Mouse (Mus musculus): Measurements from ENCODE around the gene Lmntd1.

GRCm38 (mm10) chr6:145361109-145361694, 252.9 kb downstream of the Lmntd1 start:
- TF ChIP-seq ETS1 (conservative IDR thresholded peaks at IDR 0.05; ENCODE audit: low read depth, low read length) (no peak), EP300 (IDR thresholded peaks at IDR 0.05; ENCODE audit: low read length) (no peak), CTCF (conservative IDR thresholded peaks at IDR 0.05 in 1 of 2, IDR thresholded peaks at IDR 0.05 in 1 of 2; ENCODE audit: low read depth in 2 of 2, low read length in 2 of 2) (no peak), POLR2A (IDR thresholded peaks at IDR 0.05; ENCODE audit: low read depth, low read length) (no peak), UBTF (IDR thresholded peaks at IDR 0.05; ENCODE audit: low read depth, low read length) (no peak), PAX5 (IDR thresholded peaks at IDR 0.05; ENCODE audit: low read length) (no peak), USF2 (conservative IDR thresholded peaks at IDR 0.05; ENCODE audit: low read depth, low read length) (no peak), ELF1 (IDR thresholded peaks at IDR 0.05; ENCODE audit: low read depth, low read length) (no peak), SMC3 (IDR thresholded peaks at IDR 0.05; ENCODE audit: low read depth, low read length) (no peak), MAFK (IDR thresholded peaks at IDR 0.05; ENCODE audit: insufficient replicate concordance, low read length) (peak; percentile 79; the same call in 1 of the 2 replicates), MXI1 (IDR thresholded peaks at IDR 0.05; ENCODE audit: low read depth, low read length) (no peak)

Data from CH12.LX (cell line).